In the genomic region with DNA sequence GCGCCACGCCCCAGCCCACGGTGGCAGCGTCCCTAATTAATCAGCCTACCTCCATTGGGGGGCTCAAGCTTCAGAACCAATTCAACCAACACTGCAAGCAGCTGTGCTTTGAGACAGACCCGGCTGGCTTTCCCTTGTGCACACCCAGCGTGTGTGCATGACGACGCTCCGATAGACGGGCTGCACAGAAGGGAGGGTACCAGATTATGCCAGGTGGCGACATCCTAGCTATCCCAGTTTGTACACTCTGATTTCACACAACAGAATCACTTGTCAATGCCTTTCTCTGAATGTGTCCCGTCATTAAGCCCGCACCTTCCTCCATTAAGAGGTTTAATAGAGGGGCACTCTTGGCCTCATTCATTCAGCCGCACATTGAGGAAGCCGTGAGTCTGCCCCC, we compare ENCODE assay signal across 20 mouse cellular contexts. TPM values are rescaled to one million over a fixed set of nuclear protein-coding genes. Genes with fewer than 3 reads are reported as not detected.
A peak's percentile ranks its signal among the peaks of the same experiment; 100 is the strongest.
DNase-seq lines count a peak whose midpoint lies in the region; ATAC-seq and TF ChIP-seq lines count a peak whose summit lies in the region.
"Had no signal": no experiment of that assay in that cellular context is flagged by ENCODE, and none has a peak within 500 bp of the region (broad histone marks: within the 10 kb centered on the region; RNA-seq: fewer than 3 reads in every experiment).

No protein-coding gene starts in this region.

- TF ChIP-seq CTCF in hindbrain, postnatal 0 days (IDR thresholded peaks at IDR 0.05; ENCODE audit: low read depth), result no peak; the same call in 1 of the 2 replicates
- no peak for TF ChIP-seq CTCF in forebrain, postnatal 0 days (IDR thresholded peaks at IDR 0.05; ENCODE audit: low read depth)

- no peak overlapping the region for H3K9ac ChIP-seq in hindbrain, embryonic 13.5 days
- H3K9ac ChIP-seq in hindbrain, postnatal 0 days (replicated peaks; ENCODE audit: low read length), result no peak overlapping the region
- H3K9ac ChIP-seq in forebrain, embryonic 13.5 days, result no peak overlapping the region
- no peak overlapping the region for H3K9ac ChIP-seq in forebrain, postnatal 0 days
- H3K9ac ChIP-seq: heart, embryonic 12.5 days; hindbrain, embryonic 14.5 days had no signal

- WGBS in hindbrain, embryonic 13.5 days, result 39% methylated on average over 15 of the region's 15 CpGs
- 35% methylated on average over 15 of the region's 15 CpGs for WGBS in hindbrain, postnatal 0 days
- WGBS in forebrain, embryonic 13.5 days, result 12% methylated on average over 15 of the region's 15 CpGs
- 15% methylated on average over 15 of the region's 15 CpGs for WGBS in forebrain, postnatal 0 days

- H3K9me3 ChIP-seq in hindbrain, embryonic 13.5 days, result no peaks in the 10 kb centered on the region
- H3K9me3 ChIP-seq in hindbrain, postnatal 0 days (ENCODE audit: low read length), result no peaks in the 10 kb centered on the region
- no peaks in the 10 kb centered on the region for H3K9me3 ChIP-seq in forebrain, embryonic 13.5 days (replicated peaks)
- no peaks in the 10 kb centered on the region for H3K9me3 ChIP-seq in forebrain, postnatal 0 days (ENCODE audit: low read length)
- H3K9me3 ChIP-seq: embryonic facial prominence, embryonic 10.5 days; heart, embryonic 12.5 days had no signal

- ATAC-seq in hindbrain, embryonic 13.5 days (ENCODE audit: low FRiP score), result 0 out of 2 replicates have a peak, but pooled peaks have one; percentile 14
- no peak for ATAC-seq in hindbrain, postnatal 0 days
- peak; percentile 67; the same call in 1 of the 2 replicates for ATAC-seq in forebrain, embryonic 13.5 days
- ATAC-seq in forebrain, postnatal 0 days, result peak; percentile 66
- ATAC-seq: activated CD4-positive, CD25-positive, alpha-beta regulatory T cell, adult 4 months; inflammation-experienced regulatory T-cells, adult 6 months; intestine, postnatal 0 days; Patski had no signal

- peaks cover 28% of the 10 kb centered on the region for H3K4me1 ChIP-seq in hindbrain, embryonic 13.5 days (replicated peaks)
- H3K4me1 ChIP-seq in hindbrain, postnatal 0 days (ENCODE audit: insufficient read depth, low read length), result no peaks in the 10 kb centered on the region
- H3K4me1 ChIP-seq in forebrain, embryonic 13.5 days, result peaks cover 39% of the 10 kb centered on the region
- H3K4me1 ChIP-seq in forebrain, postnatal 0 days (ENCODE audit: insufficient read depth), result 0 out of 2 replicates have a peak, but pooled peaks cover 2% of the 10 kb centered on the region
- H3K4me1 ChIP-seq: heart, embryonic 12.5 days had no signal

- no peak overlapping the region for H3K4me2 ChIP-seq in hindbrain, embryonic 13.5 days
- H3K4me2 ChIP-seq in hindbrain, postnatal 0 days (ENCODE audit: low read depth, low read length), result no peak overlapping the region
- peak overlapping the region; percentile 17; the same call in 1 of the 2 replicates for H3K4me2 ChIP-seq in forebrain, embryonic 13.5 days
- H3K4me2 ChIP-seq in forebrain, postnatal 0 days (ENCODE audit: low read depth), result no peak overlapping the region
- H3K4me2 ChIP-seq: heart, embryonic 12.5 days; hindbrain, embryonic 14.5 days had no signal

- no peaks in the 10 kb centered on the region for H3K36me3 ChIP-seq in hindbrain, embryonic 13.5 days
- no peaks in the 10 kb centered on the region for H3K36me3 ChIP-seq in hindbrain, postnatal 0 days (ENCODE audit: insufficient read depth, low read length)
- H3K36me3 ChIP-seq in forebrain, embryonic 13.5 days (ENCODE audit: poor library complexity, severe bottlenecking), result no peaks in the 10 kb centered on the region
- no peaks in the 10 kb centered on the region for H3K36me3 ChIP-seq in forebrain, postnatal 0 days (ENCODE audit: insufficient read depth)
- H3K36me3 ChIP-seq: embryonic facial prominence, embryonic 10.5 days; heart, embryonic 12.5 days had no signal

- H3K4me3 ChIP-seq in hindbrain, embryonic 13.5 days, result no peak overlapping the region
- no peak overlapping the region for H3K4me3 ChIP-seq in hindbrain, postnatal 0 days (ENCODE audit: low read length)
- H3K4me3 ChIP-seq in forebrain, embryonic 13.5 days, result no peak overlapping the region
- no peak overlapping the region for H3K4me3 ChIP-seq in forebrain, postnatal 0 days (ENCODE audit: low read depth, low read length)
- H3K4me3 ChIP-seq: embryonic facial prominence, embryonic 10.5 days; gastrocnemius, adult 2 months; heart, embryonic 12.5 days had no signal

- DNase-seq in hindbrain, postnatal 0 days (ENCODE audit: low spot score), result no peak
- DNase-seq in retina, postnatal 1 day, result peak; percentile 58
- no peak for DNase-seq in retina, embryonic 14.5 days (ENCODE audit: low spot score)
- no peak for DNase-seq in forebrain, postnatal 0 days
- DNase-seq in thymus, postnatal 0 days (ENCODE audit: low spot score), result no peak
- DNase-seq in urinary bladder, postnatal 36 days (ENCODE audit: low spot score in 2 of 2), result no peak
- DNase-seq: adrenal gland, postnatal 25 days; cerebellum, adult 2 months; cerebellum, postnatal 10 days; gastrocnemius, adult 2 months; gastrocnemius, postnatal 25 days had no signal

- no peak overlapping the region for H3K27ac ChIP-seq in hindbrain, embryonic 13.5 days
- no peak overlapping the region for H3K27ac ChIP-seq in hindbrain, postnatal 0 days
- H3K27ac ChIP-seq in forebrain, embryonic 13.5 days, result no peak overlapping the region
- H3K27ac ChIP-seq in forebrain, postnatal 0 days (ENCODE audit: low read depth, low read length), result no peak overlapping the region
- H3K27ac ChIP-seq: embryonic facial prominence, embryonic 10.5 days; gastrocnemius, adult 2 months; hindbrain, embryonic 14.5 days had no signal

- H3K27me3 ChIP-seq in hindbrain, embryonic 13.5 days, result peaks cover 30% of the 10 kb centered on the region
- H3K27me3 ChIP-seq in hindbrain, postnatal 0 days (ENCODE audit: insufficient read depth, low read length), result 0 out of 2 replicates have a peak, but pooled peaks cover 3% of the 10 kb centered on the region
- H3K27me3 ChIP-seq in forebrain, embryonic 13.5 days, result peaks cover 36% of the 10 kb centered on the region
- H3K27me3 ChIP-seq in forebrain, postnatal 0 days (ENCODE audit: insufficient read depth, low read length), result no peaks in the 10 kb centered on the region

RNA-seq across cellular contexts. Expression of gene Slit1, which starts 11.3 kb away (rescaled TPM):
- polyA plus RNA-seq in hindbrain, embryonic 13.5 days (2015; fragmentation: Nextera tagmentation; extraction: Ambion mirVana), result 22.3 and 25.6 TPM in 2 replicates
- 69.2 and 78.5 TPM in 2 replicates for total RNA-seq in hindbrain, postnatal 0 days (2014; rRNA removed)
- polyA plus RNA-seq in hindbrain, postnatal 0 days (2015; fragmentation: Nextera tagmentation; extraction: Ambion mirVana), result 10.8 and 13.3 TPM in 2 replicates
- polyA plus RNA-seq in forebrain, embryonic 13.5 days (2015; fragmentation: Nextera tagmentation; extraction: Ambion mirVana), result 13.9 and 14.4 TPM in 2 replicates
- total RNA-seq in forebrain, postnatal 0 days (2014; rRNA removed), result 37.2 and 61.8 TPM in 2 replicates
- polyA plus RNA-seq in forebrain, postnatal 0 days (2015; fragmentation: Nextera tagmentation; extraction: Ambion mirVana), result 8.7 and 13.4 TPM in 2 replicates
- polyA plus RNA-seq in thymus, postnatal 0 days (2015; fragmentation: Nextera tagmentation; extraction: Ambion mirVana), result 0.17 and 0.29 TPM in 2 replicates
- polyA plus RNA-seq: inflammation-experienced regulatory T-cells, adult 6 months had no signal

RNA-seq across cellular contexts. Expression of gene Arhgap19, which starts 47.1 kb away (rescaled TPM):
- polyA plus RNA-seq in hindbrain, embryonic 13.5 days (2015; fragmentation: Nextera tagmentation; extraction: Ambion mirVana), result 6.3 and 7.6 TPM in 2 replicates
- total RNA-seq in hindbrain, postnatal 0 days (2014; rRNA removed), result 5.4 and 5.5 TPM in 2 replicates
- 3.9 and 4.4 TPM in 2 replicates for polyA plus RNA-seq in hindbrain, postnatal 0 days (2015; fragmentation: Nextera tagmentation; extraction: Ambion mirVana)
- polyA plus RNA-seq in forebrain, embryonic 13.5 days (2015; fragmentation: Nextera tagmentation; extraction: Ambion mirVana), result 20.4 and 21.5 TPM in 2 replicates
- total RNA-seq in forebrain, postnatal 0 days (2014; rRNA removed), result 3.9 and 6.0 TPM in 2 replicates
- polyA plus RNA-seq in forebrain, postnatal 0 days (2015; fragmentation: Nextera tagmentation; extraction: Ambion mirVana), result 3.1 and 3.2 TPM in 2 replicates
- 25.3 and 27.0 TPM in 2 replicates for polyA plus RNA-seq in thymus, postnatal 0 days (2015; fragmentation: Nextera tagmentation; extraction: Ambion mirVana)
